Mouse (Mus musculus): ENCODE results near the gene Mfrp.

GRCm38 (mm10) chr9:44083392-44084121 lies 18.0 kb upstream of the Mfrp start:
- no peak for TF ChIP-seq MAX (IDR thresholded peaks at IDR 0.05)
- TF ChIP-seq CTCF (IDR thresholded peaks at IDR 0.05; ENCODE audit: control insufficient read depth, insufficient read depth, insufficient read length): no peak
- TF ChIP-seq CEBPB (IDR thresholded peaks at IDR 0.05; ENCODE audit: low read depth): no peak
- no peak for TF ChIP-seq USF1 (IDR thresholded peaks at IDR 0.05; ENCODE audit: low read depth)

All from C2C12 (cell line).